Mouse (Mus musculus): ENCODE results near the gene Mnat1.
"Not testable (repeated sequence)": the region's sequence is repeated elsewhere in the genome, so short reads cannot be mapped to it uniquely, and the experiment has no call there.

The Mnat1 gene

GRCm38 (mm10) chr12:73123093-73124041 lies at the start of gene Mnat1:
TSS of gene Mnat1 (plus strand) at chr12:73123717.
- DNase-seq (ENCODE audit: extremely low spot score), result peak; percentile 90

- not testable (repeated sequence) for DNase-seq (ENCODE audit: extremely low spot score)
Observed at GRCm38 (mm10) chr12:73081828-73082227, 41.7 kb upstream of the Mnat1 start.

DNA sequence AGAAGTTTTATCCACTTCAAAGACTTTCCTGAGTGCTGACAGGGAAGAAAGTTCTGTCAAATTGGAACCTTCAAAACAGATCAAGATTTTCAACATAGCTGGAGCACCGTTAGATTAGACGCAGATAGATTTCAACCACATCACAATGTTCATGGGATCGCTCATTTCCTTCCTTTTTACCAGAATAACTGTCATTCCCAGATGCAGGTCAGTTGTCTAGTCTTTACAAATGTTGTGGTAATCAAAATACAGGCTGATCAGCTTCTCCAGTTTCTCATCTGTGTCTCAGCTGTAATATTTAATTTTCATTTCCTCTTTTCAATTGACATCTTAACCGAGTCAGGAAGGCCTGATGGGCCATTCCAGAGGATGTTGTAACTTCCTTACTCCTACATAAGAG lies 39.7 kb upstream of the Mnat1 start:
- DNase-seq (ENCODE audit: extremely low spot score), result no peak

GRCm38 (mm10) chr12:73085739-73086630 lies 37.5 kb upstream of the Mnat1 start:
- no peak for DNase-seq (ENCODE audit: extremely low spot score)

DNA sequence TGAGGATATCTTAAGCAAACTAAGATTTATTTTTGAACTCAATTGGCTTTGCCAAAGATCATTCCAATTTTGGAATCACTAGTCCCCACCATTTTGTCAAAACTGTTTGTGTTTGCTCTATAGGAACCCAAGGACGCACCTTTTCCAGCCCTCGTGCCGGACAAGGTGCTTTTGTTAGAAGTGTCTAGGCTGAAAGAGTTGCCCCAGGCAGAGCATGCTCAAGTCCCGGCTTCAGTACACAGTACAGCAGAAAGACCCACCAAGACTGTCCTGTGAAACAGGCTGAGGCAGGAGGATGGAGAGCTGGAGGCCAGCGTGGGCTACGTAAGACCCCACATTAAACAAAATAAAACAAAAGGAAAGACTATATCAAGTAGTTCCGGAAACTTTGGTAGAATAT lies 36.4 kb upstream of the Mnat1 start:
- no peak for DNase-seq (ENCODE audit: extremely low spot score)

DNA sequence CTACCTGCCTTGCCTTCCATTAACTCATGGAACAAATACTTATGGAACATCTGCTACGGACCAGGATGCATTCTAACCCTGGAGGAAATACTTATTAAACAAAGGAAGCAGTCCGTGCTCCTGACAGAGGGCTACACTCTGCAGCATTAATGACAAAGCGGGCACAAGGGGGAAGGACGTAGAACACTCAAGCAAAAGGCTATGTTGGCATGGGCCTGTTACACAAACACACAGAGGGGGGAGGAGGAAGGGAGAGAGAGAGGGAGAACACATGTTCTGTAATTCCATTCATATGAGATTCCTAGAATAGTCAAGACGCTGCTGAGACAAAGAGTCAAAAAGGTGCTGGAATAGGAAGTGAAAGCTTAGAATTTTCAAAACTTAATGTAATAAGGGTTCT lies 35.0 kb upstream of the Mnat1 start:
- no peak for DNase-seq (ENCODE audit: extremely low spot score)

- DNase-seq (ENCODE audit: extremely low spot score), result no peak
Observed at GRCm38 (mm10) chr12:73088911-73089310, 34.6 kb upstream of the Mnat1 start.

- DNase-seq (ENCODE audit: extremely low spot score), result no peak
Observed at GRCm38 (mm10) chr12:73090672-73091335, 32.7 kb upstream of the Mnat1 start.

GRCm38 (mm10) chr12:73094189-73094588 lies 29.3 kb upstream of the Mnat1 start:
- no peak for DNase-seq (ENCODE audit: extremely low spot score)

DNA sequence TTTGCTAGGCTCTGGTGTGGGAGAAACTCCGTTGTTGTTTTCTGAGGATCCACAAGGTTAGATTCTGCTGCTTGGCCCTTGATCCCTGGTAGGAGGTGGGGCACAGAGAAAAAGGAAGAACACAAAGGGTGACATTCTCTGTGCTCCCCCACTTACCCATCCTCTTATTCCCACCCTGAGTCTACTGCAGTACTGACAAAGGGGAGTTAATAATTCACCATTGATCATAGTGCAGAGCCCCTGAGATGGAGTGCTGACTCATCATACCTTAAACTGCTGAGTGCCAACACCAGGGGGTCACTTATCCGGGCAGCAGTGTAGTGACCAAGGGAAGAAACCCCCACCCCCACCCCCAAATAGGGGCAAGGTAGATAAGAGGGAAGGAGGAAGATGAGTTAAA lies 28.9 kb upstream of the Mnat1 start:
- no peak for DNase-seq (ENCODE audit: extremely low spot score)

DNA sequence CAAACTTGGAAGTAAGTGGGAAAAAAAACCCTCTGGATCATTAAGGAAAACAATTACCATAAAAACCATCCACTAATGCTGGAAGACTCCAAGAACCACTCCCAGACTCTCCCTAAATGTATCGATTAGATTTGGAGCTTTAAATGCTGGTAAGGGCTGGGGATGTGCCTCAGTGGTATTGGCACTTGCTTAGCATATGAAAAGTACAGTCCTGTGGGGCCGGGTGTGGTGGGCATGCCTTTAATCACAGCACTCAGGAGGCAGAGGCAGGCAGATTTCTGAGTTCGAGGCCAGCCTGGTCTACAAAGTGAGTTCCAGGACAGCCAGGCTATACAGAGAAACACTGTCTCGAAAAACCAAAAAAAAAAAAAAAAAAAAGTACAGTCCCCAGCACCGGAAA lies 27.3 kb upstream of the Mnat1 start:
- not testable (repeated sequence) for DNase-seq (ENCODE audit: extremely low spot score)

- DNase-seq (ENCODE audit: extremely low spot score), result no peak
Observed at GRCm38 (mm10) chr12:73098593-73098992, 24.9 kb upstream of the Mnat1 start.

GRCm38 (mm10) chr12:73103713-73104112 lies 19.8 kb upstream of the Mnat1 start:
- DNase-seq (ENCODE audit: extremely low spot score), result no peak

GRCm38 (mm10) chr12:73107821-73108220 lies 15.7 kb upstream of the Mnat1 start:
- no peak for DNase-seq (ENCODE audit: extremely low spot score)

DNA sequence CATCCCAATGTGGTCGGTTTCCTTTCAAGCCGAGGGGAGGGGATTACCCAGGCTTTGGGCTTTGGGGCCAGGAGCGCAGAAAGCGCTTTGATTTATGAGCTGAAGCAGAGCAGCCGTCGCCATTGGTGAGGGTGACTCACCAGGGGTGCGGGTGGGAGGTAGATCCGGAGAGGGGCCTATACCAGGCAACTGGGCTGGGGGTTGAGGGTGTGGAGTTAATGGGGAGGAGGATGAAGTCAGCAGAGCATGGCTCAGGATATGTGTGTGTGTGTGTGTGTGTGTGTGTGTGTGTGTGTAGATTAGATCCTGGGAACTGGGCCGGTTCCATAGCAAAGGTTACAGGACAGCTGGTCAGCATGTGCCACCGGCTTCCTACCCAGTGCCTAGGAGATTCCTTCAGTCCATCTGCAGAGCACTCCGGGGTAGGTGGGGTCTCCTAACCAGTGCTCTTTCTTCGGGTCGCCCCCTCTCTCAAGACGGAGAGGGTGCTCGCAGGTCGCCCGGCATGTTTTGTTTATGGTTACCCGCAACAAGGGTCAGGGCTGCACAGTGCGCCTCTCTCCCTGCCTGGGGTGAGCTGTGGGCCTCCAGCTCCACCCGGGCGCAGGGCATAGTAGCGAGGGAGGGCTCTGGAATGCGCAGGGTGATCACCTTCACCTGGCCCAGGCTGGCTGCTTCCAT lies 12.9 kb upstream of the Mnat1 start:
- DNase-seq (ENCODE audit: extremely low spot score), result peak; percentile 64

- peak; percentile 47 for DNase-seq (ENCODE audit: extremely low spot score)
Observed at GRCm38 (mm10) chr12:73111561-73112325, 11.8 kb upstream of the Mnat1 start.

- peak; percentile 83 for DNase-seq (ENCODE audit: extremely low spot score)
Observed at GRCm38 (mm10) chr12:73112326-73113087, 11.0 kb upstream of the Mnat1 start.

GRCm38 (mm10) chr12:73113196-73113595 lies 10.3 kb upstream of the Mnat1 start, which contains the start of gene Six4:
TSS of gene Six4 (minus strand) at chr12:73113456.
- peak; percentile 90 for DNase-seq (ENCODE audit: extremely low spot score)

DNA sequence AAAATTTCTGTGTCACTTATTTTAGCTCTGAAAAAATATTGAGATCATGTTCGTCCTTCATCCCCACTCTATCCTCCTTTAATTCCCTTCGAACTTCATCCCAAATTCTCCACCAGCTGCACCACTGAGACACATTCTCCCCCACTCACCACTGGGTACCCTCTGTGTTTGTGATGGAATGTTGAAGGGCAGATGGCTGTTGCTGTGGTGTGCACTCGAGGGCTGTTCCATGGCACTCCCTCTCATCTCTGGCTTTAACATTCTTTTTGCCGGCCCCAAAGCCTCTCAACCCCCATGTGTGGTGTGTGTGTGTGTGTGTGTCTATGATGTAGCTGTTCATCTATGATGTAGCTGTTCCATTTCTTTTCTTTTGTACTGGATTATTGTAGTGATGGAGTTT lies 1.7 kb downstream of the Mnat1 start:
- DNase-seq (ENCODE audit: extremely low spot score), result no peak

GRCm38 (mm10) chr12:73140732-73141131 lies 17.2 kb downstream of the Mnat1 start:
- DNase-seq (ENCODE audit: extremely low spot score), result no peak

Data from embryo, embryonic 9.5 days (tissue).